Mouse (Mus musculus): ENCODE results near the gene Tnik. TPM values are rescaled to one million over a fixed set of nuclear protein-coding genes. Genes with fewer than 3 reads are reported as not detected.

Tnik gene
- polyA plus RNA-seq (2021; fragmentation: Nextera tagmentation): 18.8 and 23.6 TPM in 2 replicates
- long read RNA-seq, experiment 1, full-length matches to known transcripts: 9 of 66 reads
- long read RNA-seq, experiment 1, partial matches to known transcripts: 36 of 66 reads
- long read RNA-seq, experiment 1, other reads (novel, unspliced or antisense): 21 of 66 reads
- long read RNA-seq, experiment 2, partial matches to known transcripts: 13 of 34 reads
- long read RNA-seq, experiment 2, other reads (novel, unspliced or antisense): 17 of 34 reads

GRCm38 (mm10) chr3:28263002-28263947 lies at the start of gene Tnik:
Tnik (plus strand) TSS chr3:28263214.

GRCm38 (mm10) chr3:28697797-28698196 lies 434.8 kb downstream of the Tnik start, which contains the start of gene Slc2a2:
Slc2a2 (plus strand) TSS chr3:28697903.

